Mouse (Mus musculus): Measurements from ENCODE around the gene Mios.

Gene Mios

DNA sequence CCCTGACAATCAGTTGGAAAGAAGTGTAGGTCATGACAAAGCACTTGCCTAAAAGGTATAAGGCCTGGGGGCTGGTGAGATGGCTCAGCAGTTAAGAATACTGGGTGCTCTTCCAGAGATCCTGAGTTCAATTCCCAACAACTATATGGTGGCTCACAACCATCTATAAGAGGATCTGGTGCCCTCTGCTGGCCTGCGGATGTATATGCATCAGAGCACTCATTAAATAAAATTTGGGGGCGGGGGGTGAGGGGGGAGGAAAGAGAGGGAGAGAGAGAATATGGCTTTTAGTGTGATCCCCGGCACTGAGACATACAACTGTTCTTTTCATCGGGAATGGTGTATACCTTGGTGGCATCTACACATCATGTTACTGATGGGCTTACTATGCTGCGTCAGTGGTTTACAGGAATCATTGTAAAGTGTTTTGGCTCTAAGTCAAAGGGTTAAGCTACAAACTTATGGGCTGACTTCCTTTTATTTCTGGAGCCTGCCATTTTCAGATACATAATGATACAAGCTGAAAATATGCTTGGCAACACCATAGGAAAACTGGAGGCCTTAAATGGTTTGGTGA lies 69.5 kb downstream of the Mios start:
- WGBS: 84% methylated on average over 5 of the region's 5 CpGs

DNA sequence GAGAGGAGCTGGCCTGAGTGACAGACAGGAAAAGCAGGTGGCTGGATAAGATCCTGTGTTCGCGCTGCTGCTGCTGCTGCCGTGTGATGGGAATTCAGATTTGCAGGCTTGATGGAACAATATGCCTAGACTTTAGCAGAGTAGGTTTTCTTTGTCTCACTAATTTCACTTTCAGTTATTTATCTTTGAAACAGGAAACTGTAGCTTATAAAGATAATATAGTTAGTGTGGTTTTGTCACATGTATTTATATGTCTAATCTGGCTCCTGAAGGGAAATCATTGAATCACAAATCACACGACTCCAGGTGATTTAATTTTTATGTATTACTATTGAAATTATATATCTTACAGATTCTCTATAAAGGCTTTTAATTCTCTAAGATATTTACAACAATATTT lies 74.2 kb downstream of the Mios start:
- 86% methylated on average over 4 of the region's 4 CpGs for WGBS

DNA sequence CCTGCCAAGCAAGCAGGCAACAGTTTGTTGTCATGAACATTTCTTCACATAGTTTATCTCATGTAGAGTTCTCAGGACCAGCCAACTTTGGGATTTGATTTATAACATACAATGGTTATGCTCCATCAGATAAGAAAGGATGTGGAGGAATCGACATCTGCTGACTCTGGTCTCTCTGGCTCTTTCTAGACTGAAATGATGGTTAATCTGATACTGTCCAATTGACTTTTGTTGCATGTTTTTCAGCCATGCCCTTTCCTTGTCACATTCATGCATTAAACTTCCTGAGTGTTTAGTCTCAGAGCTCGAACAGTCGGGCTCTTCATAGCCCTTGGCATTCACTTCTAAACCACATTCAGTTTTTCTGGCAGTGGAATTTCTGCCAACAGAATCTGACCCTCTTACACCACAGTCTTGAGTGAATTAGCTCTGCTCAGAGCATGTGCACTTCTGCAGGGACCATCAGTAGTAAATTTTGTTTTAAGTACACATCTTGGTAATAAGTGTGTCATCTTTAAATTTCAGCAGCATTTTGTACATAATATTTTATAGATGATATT lies 76.5 kb downstream of the Mios start:
- WGBS: 63% methylated on average over 3 of the region's 3 CpGs

Measured in cerebral cortex, adult 2 months (tissue).